Mouse (Mus musculus): Measurements from ENCODE around the gene Psmd9. TPM values are rescaled to one million over a fixed set of nuclear protein-coding genes. Genes with fewer than 3 reads are reported as not detected.

Gene Psmd9
- polyA plus RNA-seq, 1 experiment = 31.0 TPM

DNA sequence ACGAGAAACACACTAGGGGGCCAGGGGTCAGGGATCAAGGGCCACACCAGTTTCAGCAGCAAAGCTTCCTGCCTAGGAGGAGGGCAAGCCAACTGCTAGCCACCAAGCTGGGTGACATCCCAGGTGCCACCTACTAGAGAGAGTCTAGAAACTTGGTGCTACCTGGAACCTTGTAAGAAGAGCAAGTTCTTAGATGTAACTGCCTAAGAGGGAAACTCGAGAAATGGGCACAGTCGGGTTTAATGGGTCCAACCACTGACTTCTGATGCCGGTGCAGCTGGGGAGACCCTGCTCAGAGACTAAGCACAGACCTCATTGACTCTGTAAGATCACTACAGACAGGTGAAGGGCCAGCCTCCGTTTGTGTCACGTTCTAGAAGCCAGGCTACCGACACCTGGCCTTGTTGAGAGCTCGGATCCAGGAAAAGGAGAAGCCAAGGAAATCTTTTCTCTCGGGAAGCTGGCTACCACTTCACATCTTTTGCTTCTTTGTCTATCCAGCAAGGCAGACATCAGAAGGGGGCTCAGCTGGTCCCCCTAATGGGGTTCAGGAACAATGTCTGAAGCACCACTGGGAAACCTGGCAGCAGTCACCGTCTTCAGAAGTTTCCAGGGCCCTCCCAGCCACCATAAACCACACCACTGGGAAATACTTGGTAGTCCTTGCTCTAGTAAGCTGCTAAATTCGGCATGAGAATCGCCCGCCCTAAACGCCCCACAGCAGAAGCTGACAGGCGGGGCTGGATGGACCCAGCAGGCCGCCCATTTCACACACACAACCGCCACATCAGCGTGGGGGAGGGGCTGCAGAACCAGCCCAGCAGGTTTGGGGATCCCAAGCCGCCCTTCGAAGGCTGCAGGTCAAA lies 31.9 kb upstream of the Psmd9 start:
- Histone ChIP-seq H3K27ac (ENCODE audit: insufficient read depth, low read depth, low read length) (peak overlapping the region; percentile 97), H3K4me1 (ENCODE audit: control insufficient read depth, insufficient read depth, low read length) (peaks cover 12% of the 10 kb centered on the region), H3K4me3 (ENCODE audit: insufficient read depth, low read length) (peak overlapping the region; percentile 53)
- no peak; the same call in 1 of the 2 replicates for TF ChIP-seq CTCF (IDR thresholded peaks at IDR 0.05; ENCODE audit: low read depth, low read length)
- TF ChIP-seq POLR2A (IDR thresholded peaks at IDR 0.05; ENCODE audit: borderline replicate concordance, low read depth, low read length) = 0 out of 2 replicates have a peak, but pooled peaks have one; percentile 31

DNA sequence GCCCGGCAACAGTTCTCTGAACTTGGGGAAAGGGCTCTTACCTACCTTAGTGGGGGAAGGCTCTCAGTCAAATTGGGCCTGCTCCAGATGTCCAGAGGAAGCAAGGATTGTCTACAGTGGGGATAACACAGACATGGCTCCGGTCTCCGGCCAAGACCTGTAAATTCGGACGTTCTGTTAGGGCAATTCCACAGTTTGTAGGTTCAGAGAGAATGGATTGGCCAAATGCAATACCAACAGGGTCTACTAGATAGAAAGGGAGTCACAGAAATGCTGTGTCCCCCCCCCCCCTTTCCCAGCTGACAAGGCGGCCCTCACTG lies 31.3 kb upstream of the Psmd9 start:
- peak overlapping the region; percentile 53 for H3K4me3 ChIP-seq (ENCODE audit: insufficient read depth, low read length)
- peak overlapping the region; percentile 97 for H3K27ac ChIP-seq (ENCODE audit: insufficient read depth, low read depth, low read length)
- H3K4me1 ChIP-seq (ENCODE audit: control insufficient read depth, insufficient read depth, low read length) = peaks cover 12% of the 10 kb centered on the region
- TF ChIP-seq POLR2A (IDR thresholded peaks at IDR 0.05; ENCODE audit: borderline replicate concordance, low read depth, low read length) = no peak
- TF ChIP-seq CTCF (IDR thresholded peaks at IDR 0.05; ENCODE audit: low read depth, low read length) = no peak

DNA sequence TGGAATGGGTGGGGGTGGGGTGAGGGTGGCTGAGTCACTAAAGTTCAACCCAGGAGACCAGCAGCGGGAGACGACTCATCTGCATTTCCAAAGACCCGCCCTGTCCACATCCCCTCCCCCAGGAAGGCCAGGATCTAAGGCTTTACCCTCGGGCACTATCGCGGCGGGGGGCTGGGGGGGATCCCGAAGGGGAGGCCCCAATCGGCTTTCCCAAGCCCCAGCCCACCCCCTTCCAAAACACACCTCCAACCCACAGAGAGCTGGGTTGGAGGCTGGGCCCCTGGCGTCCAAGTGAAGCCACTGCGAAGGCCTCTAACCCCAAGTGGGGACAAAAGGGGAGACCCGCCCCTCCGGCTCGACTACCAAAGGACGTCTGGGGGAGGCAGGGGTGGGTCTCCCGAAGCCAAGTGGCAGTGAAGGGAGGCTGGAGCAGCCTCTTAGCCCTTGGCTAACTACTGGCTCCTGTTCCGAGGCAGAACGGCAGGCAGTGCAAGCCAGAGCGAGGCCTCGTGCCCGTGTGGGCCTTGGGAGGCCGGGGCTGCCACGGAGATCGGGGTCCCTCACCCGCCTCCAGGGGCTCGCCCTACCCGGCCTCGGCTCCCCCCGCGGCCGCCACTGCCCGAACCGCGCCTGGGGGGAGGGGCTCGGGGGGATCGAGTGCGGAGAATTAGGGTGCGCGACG lies 30.8 kb upstream of the Psmd9 start:
- H3K4me1 ChIP-seq (ENCODE audit: control insufficient read depth, insufficient read depth, low read length) = peaks cover 9% of the 10 kb centered on the region
- TF ChIP-seq POLR2A (IDR thresholded peaks at IDR 0.05; ENCODE audit: borderline replicate concordance, low read depth, low read length) = no peak
- no peak for TF ChIP-seq CTCF (IDR thresholded peaks at IDR 0.05; ENCODE audit: low read depth, low read length)

DNA sequence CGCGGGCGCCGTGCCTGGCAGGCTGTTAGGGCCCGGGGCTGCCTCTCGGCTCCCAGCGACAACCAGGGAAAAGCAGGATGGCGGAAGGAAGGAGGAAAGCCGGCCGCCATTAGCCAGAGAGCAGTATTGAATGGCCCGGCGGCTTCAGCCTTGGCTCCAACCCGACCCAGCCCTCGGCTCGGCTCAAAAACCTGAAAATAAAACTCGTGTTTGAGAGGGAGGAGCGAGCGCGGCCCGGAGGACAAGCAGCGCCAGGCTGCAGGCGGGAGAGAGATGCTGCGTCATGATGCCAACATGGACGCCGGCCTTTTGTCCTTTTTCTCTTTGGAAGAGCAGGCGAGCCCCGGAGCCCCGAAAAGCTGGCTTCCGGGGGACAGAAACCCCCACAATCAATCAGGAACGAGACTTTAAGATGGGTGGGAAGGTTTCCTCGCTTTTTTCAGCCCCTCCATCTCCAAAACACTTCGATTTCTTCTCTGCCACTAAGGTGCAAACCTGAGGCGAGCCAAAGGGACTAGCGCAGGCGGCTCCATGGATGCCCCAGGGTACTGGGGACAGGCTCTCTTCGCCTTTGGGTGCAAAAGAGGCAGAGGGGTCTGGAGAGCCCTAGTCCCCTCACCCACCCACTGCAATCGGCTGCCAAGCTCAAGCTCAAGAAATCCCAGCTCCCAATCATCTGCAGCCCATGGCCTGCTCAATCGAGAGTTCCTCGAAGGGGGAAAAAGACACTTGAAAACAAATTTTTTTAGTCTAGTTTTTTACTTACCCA lies 30.1 kb upstream of the Psmd9 start:
- Histone ChIP-seq H3K27ac (ENCODE audit: insufficient read depth, low read depth, low read length) (peak overlapping the region; percentile 99), H3K4me3 (ENCODE audit: insufficient read depth, low read length) (peak overlapping the region; percentile 73), H3K4me1 (ENCODE audit: control insufficient read depth, insufficient read depth, low read length) (peaks cover 9% of the 10 kb centered on the region)
- no peak for TF ChIP-seq POLR2A (IDR thresholded peaks at IDR 0.05; ENCODE audit: borderline replicate concordance, low read depth, low read length)
- TF ChIP-seq CTCF (IDR thresholded peaks at IDR 0.05; ENCODE audit: low read depth, low read length) = no peak

More for the DNA sequence above, 30.8 kb upstream of the Psmd9 start:
- Histone ChIP-seq H3K4me3 (ENCODE audit: insufficient read depth, low read length) (peak overlapping the region; percentile 73), H3K27ac (ENCODE audit: insufficient read depth, low read depth, low read length) (peak overlapping the region; percentile 99)

GRCm38 (mm10) chr5:123139722-123140627 lies 29.2 kb upstream of the Psmd9 start:
- Histone ChIP-seq H3K27ac (ENCODE audit: insufficient read depth, low read depth, low read length) (peak overlapping the region; percentile 99), H3K4me1 (ENCODE audit: control insufficient read depth, insufficient read depth, low read length) (peaks cover 7% of the 10 kb centered on the region), H3K4me3 (ENCODE audit: insufficient read depth, low read length) (peak overlapping the region; percentile 73)
- no peak for TF ChIP-seq POLR2A (IDR thresholded peaks at IDR 0.05; ENCODE audit: borderline replicate concordance, low read depth, low read length)
- TF ChIP-seq CTCF (IDR thresholded peaks at IDR 0.05; ENCODE audit: low read depth, low read length) = no peak

GRCm38 (mm10) chr5:123140694-123141554 lies 28.3 kb upstream of the Psmd9 start:
- peaks cover 7% of the 10 kb centered on the region for H3K4me1 ChIP-seq (ENCODE audit: control insufficient read depth, insufficient read depth, low read length)
- TF ChIP-seq POLR2A (IDR thresholded peaks at IDR 0.05; ENCODE audit: borderline replicate concordance, low read depth, low read length) (peak; percentile 60; the same call in 1 of the 2 replicates), CTCF (IDR thresholded peaks at IDR 0.05; ENCODE audit: low read depth, low read length) (no peak)

DNA sequence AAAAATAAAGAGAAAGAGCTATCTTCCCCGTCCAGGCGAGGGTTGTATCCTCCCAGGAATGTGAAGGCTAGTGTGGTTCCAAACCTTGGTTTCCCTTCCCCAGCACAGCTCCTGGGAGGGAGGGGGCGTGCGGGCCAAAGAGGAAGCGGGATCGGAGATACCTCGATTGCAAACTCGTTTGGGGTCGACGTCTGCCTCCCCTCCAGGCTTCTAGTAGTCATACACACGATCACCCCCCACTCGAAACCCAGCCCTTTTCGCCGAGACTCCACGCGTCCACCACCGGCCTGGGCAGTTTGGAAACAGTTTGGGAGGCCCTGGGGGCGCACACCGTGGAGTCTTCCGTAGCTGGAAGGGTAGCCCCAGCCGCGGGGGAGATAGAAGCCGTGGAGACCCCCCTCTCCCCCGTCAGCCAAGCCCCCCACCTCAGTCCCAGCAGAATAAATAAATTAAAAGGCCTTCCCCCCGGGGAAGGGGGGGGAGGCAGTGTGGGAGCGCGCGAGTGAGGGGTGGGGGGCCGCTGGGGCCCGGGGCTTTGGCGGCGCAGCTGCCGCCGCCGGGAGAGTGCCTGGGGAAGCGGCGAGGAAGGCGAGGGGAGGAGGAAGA lies 27.6 kb upstream of the Psmd9 start:
- H3K4me1 ChIP-seq (ENCODE audit: control insufficient read depth, insufficient read depth, low read length) = peaks cover 7% of the 10 kb centered on the region
- no peak for TF ChIP-seq POLR2A (IDR thresholded peaks at IDR 0.05; ENCODE audit: borderline replicate concordance, low read depth, low read length)
- no peak for TF ChIP-seq CTCF (IDR thresholded peaks at IDR 0.05; ENCODE audit: low read depth, low read length)
- H3K27ac ChIP-seq (ENCODE audit: insufficient read depth, low read depth, low read length) = peak overlapping the region; percentile 96
- H3K4me3 ChIP-seq (ENCODE audit: insufficient read depth, low read length) = peak overlapping the region; percentile 67

More at GRCm38 (mm10) chr5:123140694-123141554, 28.3 kb upstream of the Psmd9 start:
- peak overlapping the region; percentile 67 for H3K4me3 ChIP-seq (ENCODE audit: insufficient read depth, low read length)
- peak overlapping the region; percentile 96 for H3K27ac ChIP-seq (ENCODE audit: insufficient read depth, low read depth, low read length)
